Mouse (Mus musculus): ENCODE measurements around the gene Ubb. TPM values are rescaled to one million over a fixed set of nuclear protein-coding genes. Genes with fewer than 3 reads are reported as not detected.
A peak's percentile ranks its signal among the peaks of the same experiment; 100 is the strongest.

The Ubb gene
- polyA plus RNA-seq, 1 experiment from 2014 or later: 3,648 TPM

GRCm38 (mm10) chr11:62563590-62563989 lies 12.6 kb downstream of the Ubb start:
- no peak for ATAC-seq (ENCODE audit: insufficient number of reproducible peaks, insufficient read depth, low FRiP score, low TSS enrichment, low read depth)
- Histone ChIP-seq H3K9me3 (no peaks in the 10 kb centered on the region), H3K4me3 (replicated peaks) (no peak overlapping the region), H3K36me3 (no peaks in the 10 kb centered on the region), H3K4me2 (no peak overlapping the region), H3K27ac (no peak overlapping the region), H3K9ac (replicated peaks) (no peak overlapping the region), H3K27me3 (no peaks in the 10 kb centered on the region), H3K4me1 (replicated peaks) (0 out of 2 replicates have a peak, but pooled peaks cover 3% of the 10 kb centered on the region)
- WGBS: 91% methylated on average over 2 of the region's 2 CpGs

- Histone ChIP-seq H3K9ac (replicated peaks) (no peak overlapping the region), H3K27me3 (no peaks in the 10 kb centered on the region), H3K4me2 (no peak overlapping the region), H3K4me1 (replicated peaks) (0 out of 2 replicates have a peak, but pooled peaks cover 3% of the 10 kb centered on the region), H3K4me3 (replicated peaks) (no peak overlapping the region), H3K36me3 (no peaks in the 10 kb centered on the region), H3K27ac (no peak overlapping the region), H3K9me3 (no peaks in the 10 kb centered on the region; the same call in 1 of the 2 replicates)
- ATAC-seq (ENCODE audit: insufficient number of reproducible peaks, insufficient read depth, low FRiP score, low TSS enrichment, low read depth): no peak
- WGBS: 69% methylated on average over 7 of the region's 7 CpGs
These were observed 14.8 kb downstream of the Ubb start for GRCm38 (mm10) chr11:62565747-62566146.

GRCm38 (mm10) chr11:62566211-62566610 lies 15.2 kb downstream of the Ubb start:
- Histone ChIP-seq H3K4me2 (no peak overlapping the region), H3K27ac (no peak overlapping the region), H3K4me3 (replicated peaks) (no peak overlapping the region), H3K36me3 (no peaks in the 10 kb centered on the region), H3K4me1 (replicated peaks) (0 out of 2 replicates have a peak, but pooled peaks cover 3% of the 10 kb centered on the region), H3K9me3 (no peaks in the 10 kb centered on the region; the same call in 1 of the 2 replicates), H3K27me3 (no peaks in the 10 kb centered on the region), H3K9ac (replicated peaks) (no peak overlapping the region)
- 52% methylated on average over 1 of the region's 1 CpGs for WGBS
- no peak for ATAC-seq (ENCODE audit: insufficient number of reproducible peaks, insufficient read depth, low FRiP score, low TSS enrichment, low read depth)

GRCm38 (mm10) chr11:62568300-62568699 lies 17.3 kb downstream of the Ubb start:
- no peak for ATAC-seq (ENCODE audit: insufficient number of reproducible peaks, insufficient read depth, low FRiP score, low TSS enrichment, low read depth)
- H3K9ac ChIP-seq (replicated peaks): no peak overlapping the region
- H3K27me3 ChIP-seq: no peaks in the 10 kb centered on the region
- no peak overlapping the region for H3K4me2 ChIP-seq
- H3K4me3 ChIP-seq (replicated peaks): no peak overlapping the region
- H3K36me3 ChIP-seq: no peaks in the 10 kb centered on the region
- H3K9me3 ChIP-seq: no peaks in the 10 kb centered on the region; the same call in 1 of the 2 replicates
- 76% methylated on average over 3 of the region's 3 CpGs for WGBS
- no peaks in the 10 kb centered on the region for H3K4me1 ChIP-seq (replicated peaks)
- no peak overlapping the region for H3K27ac ChIP-seq

DNA sequence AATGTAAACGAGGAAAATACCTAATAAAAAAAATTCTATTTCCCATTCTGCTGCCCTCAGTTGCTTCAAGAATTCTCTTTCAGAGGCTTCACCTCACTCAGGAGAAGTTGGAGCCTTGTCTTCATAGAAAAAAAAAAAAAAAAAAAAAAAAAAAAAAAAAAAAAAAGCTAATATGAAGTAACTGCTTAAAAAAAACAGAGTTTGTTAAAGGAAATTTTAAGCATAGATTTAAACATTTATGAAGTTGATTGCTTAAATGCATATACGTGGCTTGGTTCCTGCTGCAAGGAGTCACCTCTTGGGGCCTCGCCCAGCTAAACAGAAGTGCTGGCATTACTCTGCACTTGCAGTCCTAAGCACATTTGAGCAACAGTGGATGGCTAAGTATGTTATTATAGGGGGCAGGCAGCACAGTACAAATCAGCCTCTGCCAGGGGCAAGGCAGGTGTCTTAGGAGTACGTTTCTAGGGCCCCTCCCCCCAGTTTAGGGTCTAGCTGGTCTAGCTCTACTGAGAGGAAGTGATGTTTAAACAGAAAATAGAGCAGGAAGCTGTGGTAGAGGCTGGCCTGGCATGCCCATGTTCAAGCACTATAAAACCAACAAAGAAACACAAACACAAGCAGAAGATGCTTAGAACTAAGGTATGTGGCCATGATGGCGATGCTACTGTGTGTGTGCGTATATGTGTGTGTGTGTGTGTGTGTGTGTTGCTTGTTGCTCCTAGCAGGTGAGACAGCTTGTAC lies 23.2 kb downstream of the Ubb start, which contains the start of gene Trpv2:
Gene Trpv2, plus strand, starts transcription at position 528 of the 744 bp plus-strand sequence.
- Histone ChIP-seq H3K9me3 (no peaks in the 10 kb centered on the region; the same call in 1 of the 2 replicates), H3K9ac (replicated peaks) (no peak within 1 kb of the TSS)

DNA sequence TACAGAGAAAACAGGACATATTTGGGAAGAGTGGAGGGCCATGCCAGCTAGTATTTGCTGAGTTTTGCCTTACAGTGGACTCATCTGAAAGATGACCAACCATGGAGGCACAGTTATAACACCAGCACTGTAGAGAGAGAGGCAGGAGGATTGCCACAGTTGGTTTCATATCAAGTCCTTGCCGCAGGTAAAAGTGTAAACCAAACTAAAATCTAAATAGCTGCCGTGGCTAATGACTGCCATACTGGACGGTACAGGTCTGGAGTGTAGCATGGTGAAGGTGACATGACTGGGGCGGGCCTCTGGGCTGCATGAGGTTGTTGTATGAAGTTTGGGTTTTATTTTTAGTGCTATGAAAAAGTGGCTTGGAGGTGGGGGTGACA lies 23.7 kb downstream of the Ubb start:
- Histone ChIP-seq H3K4me2 (no peak overlapping the region), H3K27ac (no peak overlapping the region), H3K9ac (replicated peaks) (no peak overlapping the region), H3K4me1 (replicated peaks) (peaks cover 8% of the 10 kb centered on the region; the same call in 1 of the 2 replicates), H3K27me3 (peaks cover 15% of the 10 kb centered on the region), H3K36me3 (no peaks in the 10 kb centered on the region), H3K4me3 (replicated peaks) (no peak overlapping the region), H3K9me3 (no peaks in the 10 kb centered on the region)
- ATAC-seq (ENCODE audit: insufficient number of reproducible peaks, insufficient read depth, low FRiP score, low TSS enrichment, low read depth): no peak
- 80% methylated on average over 4 of the region's 4 CpGs for WGBS

More for the DNA sequence above, 23.2 kb downstream of the Ubb start, which contains the start of gene Trpv2:
- H3K4me1 ChIP-seq (replicated peaks): peaks cover 8% of the 10 kb centered on the region; the same call in 1 of the 2 replicates
- H3K27ac ChIP-seq: no peak within 1 kb of the TSS
- H3K4me3 ChIP-seq (replicated peaks): peak within 1 kb of the TSS; percentile 50
- 81% methylated on average over 6 of the region's 6 CpGs for WGBS
- H3K4me2 ChIP-seq: peak within 1 kb of the TSS; percentile 99
- ATAC-seq (ENCODE audit: insufficient number of reproducible peaks, insufficient read depth, low FRiP score, low TSS enrichment, low read depth): no peak
- no peaks in the 10 kb centered on the region for H3K36me3 ChIP-seq
- H3K27me3 ChIP-seq: peaks cover 15% of the 10 kb centered on the region

DNA sequence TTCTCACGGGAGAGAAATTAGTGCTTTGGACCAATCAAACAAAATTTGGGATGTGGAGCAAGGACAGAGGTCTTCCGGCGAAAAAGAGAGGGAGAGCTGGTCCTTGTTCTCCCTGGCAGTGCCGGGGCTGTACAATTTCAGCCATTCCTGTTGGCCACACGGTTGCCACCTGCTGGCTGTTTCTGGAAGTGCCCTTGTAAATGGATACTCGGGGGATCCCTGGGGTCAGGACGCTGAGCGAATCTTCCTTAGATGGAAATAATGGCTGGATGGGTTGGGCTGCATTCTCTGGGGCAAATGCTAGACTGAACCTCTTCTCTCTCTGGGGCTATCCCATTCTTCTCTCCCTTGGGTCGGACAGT lies 24.3 kb downstream of the Ubb start:
- H3K36me3 ChIP-seq: no peaks in the 10 kb centered on the region
- peak overlapping the region; percentile 50 for H3K4me3 ChIP-seq (replicated peaks)
- H3K4me2 ChIP-seq: peak overlapping the region; percentile 99
- H3K27me3 ChIP-seq: peaks cover 15% of the 10 kb centered on the region
- peaks cover 8% of the 10 kb centered on the region; the same call in 1 of the 2 replicates for H3K4me1 ChIP-seq (replicated peaks)
- H3K9me3 ChIP-seq: no peaks in the 10 kb centered on the region
- H3K9ac ChIP-seq (replicated peaks): peak overlapping the region; percentile 50
- WGBS: 4% methylated on average over 9 of the region's 9 CpGs
- no peak overlapping the region for H3K27ac ChIP-seq
- 0 out of 2 replicates have a peak, but pooled peaks have one; percentile 37 for ATAC-seq (ENCODE audit: insufficient number of reproducible peaks, insufficient read depth, low FRiP score, low TSS enrichment, low read depth)

DNA sequence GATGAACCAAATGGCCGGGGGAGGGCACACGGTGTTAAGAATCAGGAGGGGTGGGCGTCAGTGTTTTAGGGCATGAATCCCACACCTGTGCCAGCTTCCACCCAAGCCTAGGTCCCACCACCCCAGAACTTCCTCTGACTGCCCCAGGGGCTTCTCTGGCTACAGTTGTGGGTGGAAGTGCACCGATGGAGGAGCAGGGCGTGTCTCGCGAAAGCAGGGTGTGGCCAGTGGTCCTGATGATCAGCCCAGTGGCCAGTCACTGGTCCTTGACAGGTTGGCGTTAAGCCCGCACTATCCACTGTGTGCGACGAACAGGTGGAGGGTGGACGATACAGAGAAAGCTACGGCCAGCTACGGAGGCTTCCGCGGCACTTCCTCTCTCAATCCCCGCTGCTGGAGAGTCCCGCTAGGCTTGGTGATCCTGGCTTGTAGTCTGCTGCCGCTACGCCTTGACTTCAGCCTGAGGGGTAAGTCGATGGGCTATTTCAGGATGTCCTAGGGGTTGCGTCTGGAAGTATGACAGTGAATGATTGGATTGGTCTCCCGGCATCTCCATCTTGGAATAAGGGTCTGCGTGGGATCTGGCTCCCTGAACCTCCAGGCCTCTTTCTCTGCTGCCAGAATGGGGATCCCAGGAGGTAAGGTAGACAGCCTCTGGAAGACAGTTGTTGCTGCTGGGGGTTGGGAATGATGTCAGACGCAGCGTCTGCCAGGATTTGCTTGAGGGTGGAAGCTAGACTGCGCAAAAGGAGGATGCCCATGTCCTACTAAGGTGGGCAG lies 24.9 kb downstream of the Ubb start:
- peaks cover 8% of the 10 kb centered on the region; the same call in 1 of the 2 replicates for H3K4me1 ChIP-seq (replicated peaks)
- H3K4me2 ChIP-seq: peak overlapping the region; percentile 99
- no peaks in the 10 kb centered on the region for H3K9me3 ChIP-seq
- no peak overlapping the region for H3K27ac ChIP-seq
- WGBS: 6% methylated on average over 27 of the region's 27 CpGs
- no peak; the same call in 1 of the 2 replicates for ATAC-seq (ENCODE audit: insufficient number of reproducible peaks, insufficient read depth, low FRiP score, low TSS enrichment, low read depth)
- H3K36me3 ChIP-seq: no peaks in the 10 kb centered on the region
- peaks cover 15% of the 10 kb centered on the region for H3K27me3 ChIP-seq
- H3K4me3 ChIP-seq (replicated peaks): peak overlapping the region; percentile 50
- H3K9ac ChIP-seq (replicated peaks): peak overlapping the region; percentile 50

DNA sequence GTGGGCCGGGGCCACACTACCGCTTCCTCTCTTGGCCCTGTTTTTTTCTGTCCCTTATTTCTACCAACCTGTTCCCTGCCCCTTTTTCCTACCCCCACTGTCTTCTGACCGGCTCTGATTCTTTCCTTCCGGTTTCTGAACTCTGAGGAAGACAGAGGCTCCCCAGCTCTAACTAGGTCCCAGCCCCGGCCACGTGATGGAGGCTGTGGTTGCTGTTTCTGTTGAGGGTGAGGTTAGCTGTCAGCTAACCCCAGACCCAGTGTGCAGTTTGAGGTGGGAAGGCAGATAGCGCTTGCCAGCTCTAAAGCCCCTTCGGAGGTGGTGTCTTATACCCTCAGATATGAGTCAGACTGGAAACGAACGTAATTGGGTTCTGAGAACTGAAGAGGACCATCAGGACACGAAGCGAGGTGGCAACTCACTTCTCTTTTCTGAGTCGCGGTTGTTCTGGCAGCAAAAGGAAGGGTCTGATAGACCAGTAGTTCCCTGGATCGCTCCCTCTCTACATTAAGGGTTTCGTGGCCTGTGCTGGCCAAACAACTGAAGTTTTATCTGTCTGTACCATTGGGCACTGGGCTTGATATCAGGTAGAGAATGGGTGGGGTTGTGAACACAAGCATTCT lies 25.7 kb downstream of the Ubb start:
- peak overlapping the region; percentile 50; the same call in 1 of the 2 replicates for H3K4me3 ChIP-seq (replicated peaks)

DNA sequence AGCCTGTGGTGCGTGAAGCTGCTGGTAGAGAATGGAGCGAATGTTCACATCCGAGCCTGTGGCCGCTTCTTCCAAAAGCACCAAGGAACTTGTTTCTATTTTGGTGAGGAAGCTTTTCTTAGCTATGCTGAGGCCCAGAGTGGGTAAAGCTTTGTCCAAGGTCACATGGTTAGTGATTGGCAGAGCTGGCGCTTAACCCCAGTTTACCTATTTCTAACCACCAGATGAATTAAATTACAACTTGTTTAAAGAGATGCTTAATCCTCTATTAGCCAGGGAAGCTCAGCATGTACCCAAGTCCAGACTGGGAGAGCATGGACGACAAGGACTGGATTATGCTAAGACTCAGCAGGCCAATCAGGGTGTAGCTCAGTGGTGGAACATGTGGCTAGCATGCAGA lies 32.1 kb downstream of the Ubb start:
- no peak overlapping the region for H3K4me3 ChIP-seq (replicated peaks)
- H3K27me3 ChIP-seq: no peaks in the 10 kb centered on the region
- H3K4me1 ChIP-seq (replicated peaks): no peaks in the 10 kb centered on the region
- H3K27ac ChIP-seq: no peak overlapping the region
- H3K36me3 ChIP-seq: no peaks in the 10 kb centered on the region
- no peak for ATAC-seq (ENCODE audit: insufficient number of reproducible peaks, insufficient read depth, low FRiP score, low TSS enrichment, low read depth)
- no peak overlapping the region for H3K9ac ChIP-seq (replicated peaks)
- no peaks in the 10 kb centered on the region for H3K9me3 ChIP-seq
- no peak overlapping the region for H3K4me2 ChIP-seq
- 81% methylated on average over 6 of the region's 6 CpGs for WGBS

More for the DNA sequence above, 25.7 kb downstream of the Ubb start:
- ATAC-seq (ENCODE audit: insufficient number of reproducible peaks, insufficient read depth, low FRiP score, low TSS enrichment, low read depth): no peak
- Histone ChIP-seq H3K9me3 (no peaks in the 10 kb centered on the region), H3K36me3 (no peaks in the 10 kb centered on the region), H3K4me1 (replicated peaks) (peaks cover 8% of the 10 kb centered on the region; the same call in 1 of the 2 replicates), H3K27me3 (peaks cover 15% of the 10 kb centered on the region), H3K4me2 (peak overlapping the region; percentile 99; the same call in 1 of the 2 replicates), H3K27ac (no peak overlapping the region), H3K9ac (replicated peaks) (no peak overlapping the region)
- WGBS: 62% methylated on average over 16 of the region's 16 CpGs

Measured in limb, embryonic 12.5 days (tissue).